Mouse (Mus musculus) embryonic stem cell, embryonic (primary cell): ENCODE data around the gene Gm28919.
"Not testable (repeated sequence)": the region's sequence is repeated elsewhere in the genome, so short reads cannot be mapped to it uniquely, and the experiment has no call there.

ENCODE experiments used
- CTCF ChIA-PET, 4 experiments: fragments of 300-600 bp in 2 of 4; fragments of 350-600 bp in 2 of 4; sonication (Branson Sonifier 250); formaldehyde crosslinking; loops; one replicate each; lab custom pipeline; 2022; ENCODE audit warnings: inconsistent platforms in 2 of 4; lab: Charles Lee
- POLR2A ChIA-PET, 4 experiments: fragments of 300-600 bp in 2 of 4; fragments of 350-600 bp in 2 of 4; sonication (Branson Sonifier 250); formaldehyde crosslinking; loops; one replicate each; lab custom pipeline; 2022; ENCODE audit warnings: antibody characterized with exemption in 4 of 4, inconsistent platforms in 1 of 4; lab: Charles Lee

The Gm28919 gene

DNA sequence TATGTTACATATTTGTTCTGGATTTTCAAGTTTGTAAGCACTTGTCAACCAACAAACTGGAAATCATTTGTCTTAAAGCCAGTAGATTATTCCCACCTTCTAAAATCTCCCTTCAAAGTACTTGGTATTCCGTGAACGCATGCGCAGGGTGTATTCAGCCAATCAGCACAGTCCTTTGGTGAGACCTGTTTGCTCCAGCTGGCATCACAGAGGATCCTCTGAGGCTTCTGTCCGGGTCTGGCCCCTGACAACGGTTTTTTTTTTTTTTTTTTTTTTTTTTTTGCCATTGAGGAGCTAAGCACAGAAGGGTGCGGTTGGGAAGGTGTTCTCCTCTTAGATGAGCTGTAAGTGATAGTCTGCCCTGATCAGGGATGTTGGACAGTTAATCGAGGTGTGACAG is at the start of gene Gm28919:
Gm28919 (plus strand) TSS at position 301 of the 400 bp plus-strand sequence.
- CTCF ChIA-PET, POLR2A ChIA-PET: not testable (repeated sequence)
